In the genomic region with DNA sequence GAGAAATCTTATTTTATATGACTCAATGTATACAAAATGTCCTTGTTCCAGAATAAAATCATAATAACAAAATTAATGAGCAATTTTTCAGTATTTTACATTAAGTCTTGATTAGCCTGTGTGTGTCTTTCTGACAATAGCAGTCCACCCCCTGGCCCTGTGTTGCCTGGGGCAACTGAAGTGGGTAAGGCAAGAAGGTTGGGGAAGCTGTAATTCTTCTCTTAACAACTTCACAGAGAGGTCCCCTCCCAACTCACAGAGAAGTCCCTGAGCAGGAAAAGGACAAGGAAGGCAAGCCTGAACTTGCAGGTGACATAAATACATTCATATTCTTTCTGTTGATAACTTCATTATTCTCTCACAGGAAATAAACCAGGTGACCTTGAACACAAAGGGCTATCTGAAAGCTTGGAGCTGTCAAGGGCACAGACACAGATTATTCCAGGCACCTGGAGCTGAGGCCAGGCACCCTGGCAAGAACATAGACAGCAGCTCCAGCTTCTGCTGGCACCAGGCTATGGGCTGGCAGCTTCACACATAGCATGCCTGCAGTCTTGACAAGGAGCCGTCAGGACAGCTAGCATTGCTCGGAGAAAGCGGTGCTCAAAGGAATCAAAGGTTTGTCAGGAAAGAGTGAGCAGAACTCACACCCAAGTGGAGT, we compare ENCODE assay signal across 11 mouse cellular contexts.
DNase-seq lines count a peak whose midpoint lies in the region; ATAC-seq and TF ChIP-seq lines count a peak whose summit lies in the region.
"Had no signal": no experiment of that assay in that cellular context is flagged by ENCODE, and none has a peak within 500 bp of the region (broad histone marks: within the 10 kb centered on the region; RNA-seq: fewer than 3 reads in every experiment).

No protein-coding gene starts in this region.

- no peaks in the 10 kb centered on the region for H3K27me3 ChIP-seq in hindbrain, embryonic 15.5 days
- H3K27me3 ChIP-seq in hindbrain, embryonic 11.5 days (ENCODE audit: control insufficient read depth, insufficient read depth, low read length) = no peaks in the 10 kb centered on the region
- no peaks in the 10 kb centered on the region for H3K27me3 ChIP-seq in heart, embryonic 13.5 days (replicated peaks)
- H3K27me3 ChIP-seq in liver, postnatal 0 days (ENCODE audit: insufficient read depth, low read length) = no peaks in the 10 kb centered on the region

- TF ChIP-seq EP300 in liver, postnatal 0 days (IDR thresholded peaks at IDR 0.05; ENCODE audit: low read depth) = no peak

- no peak for DNase-seq in hindbrain, embryonic 11.5 days (ENCODE audit: low spot score)
- DNase-seq in R1 (ENCODE audit: low read depth, low spot score) = peak; percentile 3
- DNase-seq in brain, embryonic 14.5 days (ENCODE audit: low read depth) = peak; percentile 53
- no peak for DNase-seq in liver, postnatal 0 days
- DNase-seq in gastrocnemius, postnatal 10 days = no peak
- DNase-seq: kidney, adult 8-10 months; thymus, postnatal 36 days had no signal

- peaks cover 14% of the 10 kb centered on the region for H3K4me1 ChIP-seq in hindbrain, embryonic 15.5 days (replicated peaks)
- no peaks in the 10 kb centered on the region; the same call in 1 of the 2 replicates for H3K4me1 ChIP-seq in hindbrain, embryonic 11.5 days (replicated peaks; ENCODE audit: control insufficient read depth, insufficient read depth, low read length)
- H3K4me1 ChIP-seq in heart, embryonic 13.5 days = peaks cover 25% of the 10 kb centered on the region
- no peaks in the 10 kb centered on the region for H3K4me1 ChIP-seq in liver, postnatal 0 days (ENCODE audit: insufficient read depth)

- WGBS in hindbrain, embryonic 15.5 days = 66% methylated on average over 3 of the region's 3 CpGs
- 82% methylated on average over 3 of the region's 3 CpGs for WGBS in hindbrain, embryonic 11.5 days
- 42% methylated on average over 3 of the region's 3 CpGs for WGBS in heart, embryonic 13.5 days
- 75% methylated on average over 3 of the region's 3 CpGs for WGBS in liver, postnatal 0 days (ENCODE audit: insufficient replicate concordance)

- no peaks in the 10 kb centered on the region for H3K36me3 ChIP-seq in hindbrain, embryonic 15.5 days
- no peaks in the 10 kb centered on the region for H3K36me3 ChIP-seq in hindbrain, embryonic 11.5 days (ENCODE audit: control insufficient read depth, insufficient read depth, low read length)
- no peaks in the 10 kb centered on the region for H3K36me3 ChIP-seq in heart, embryonic 13.5 days
- H3K36me3 ChIP-seq in liver, postnatal 0 days (replicated peaks; ENCODE audit: insufficient read depth, low read length) = no peaks in the 10 kb centered on the region

- no peak overlapping the region for H3K9ac ChIP-seq in hindbrain, embryonic 15.5 days
- H3K9ac ChIP-seq in hindbrain, embryonic 11.5 days (ENCODE audit: low read depth, low read length) = no peak overlapping the region
- no peak overlapping the region for H3K9ac ChIP-seq in heart, embryonic 13.5 days
- H3K9ac ChIP-seq in liver, postnatal 0 days (replicated peaks) = no peak overlapping the region
- H3K9ac ChIP-seq: liver, embryonic 14.5 days had no signal

- TF ChIP-seq POLR2A in brain, embryonic 14.5 days (IDR thresholded peaks at IDR 0.05; ENCODE audit: borderline replicate concordance, extremely low read depth, insufficient read depth, insufficient read length, poor library complexity, severe bottlenecking) = no peak

- no peak overlapping the region for H3K4me3 ChIP-seq in hindbrain, embryonic 15.5 days
- no peak overlapping the region for H3K4me3 ChIP-seq in hindbrain, embryonic 11.5 days (ENCODE audit: low read depth, low read length)
- no peak overlapping the region for H3K4me3 ChIP-seq in heart, embryonic 13.5 days
- H3K4me3 ChIP-seq in liver, postnatal 0 days (ENCODE audit: low read depth, low read length) = no peak overlapping the region

- H3K4me2 ChIP-seq in hindbrain, embryonic 15.5 days = no peak overlapping the region
- H3K4me2 ChIP-seq in hindbrain, embryonic 11.5 days (replicated peaks; ENCODE audit: low read depth, low read length) = no peak overlapping the region
- no peak overlapping the region for H3K4me2 ChIP-seq in heart, embryonic 13.5 days
- no peak overlapping the region for H3K4me2 ChIP-seq in liver, postnatal 0 days (ENCODE audit: low read depth, low read length)

- H3K9me3 ChIP-seq in hindbrain, embryonic 15.5 days = no peaks in the 10 kb centered on the region
- H3K9me3 ChIP-seq in hindbrain, embryonic 11.5 days (ENCODE audit: control insufficient read depth, low read length) = no peaks in the 10 kb centered on the region
- no peaks in the 10 kb centered on the region for H3K9me3 ChIP-seq in heart, embryonic 13.5 days
- no peaks in the 10 kb centered on the region for H3K9me3 ChIP-seq in liver, postnatal 0 days (ENCODE audit: low read length)

- ATAC-seq in hindbrain, embryonic 15.5 days (ENCODE audit: low FRiP score, low read depth) = 0 out of 2 replicates have a peak, but pooled peaks have one; percentile 59
- ATAC-seq in hindbrain, embryonic 11.5 days (ENCODE audit: low FRiP score) = no peak
- no peak for ATAC-seq in heart, embryonic 13.5 days (ENCODE audit: extremely low read depth, insufficient number of reproducible peaks, low FRiP score, low TSS enrichment)
- no peak for ATAC-seq in liver, postnatal 0 days
- no peak for ATAC-seq in megakaryocyte, adult 5-6 weeks (ENCODE audit: poor library complexity, severe bottlenecking)

- H3K27ac ChIP-seq in hindbrain, embryonic 15.5 days (replicated peaks) = no peak overlapping the region
- H3K27ac ChIP-seq in hindbrain, embryonic 11.5 days (ENCODE audit: low read depth, low read length) = no peak overlapping the region
- H3K27ac ChIP-seq in heart, embryonic 13.5 days (replicated peaks) = peak overlapping the region; percentile 39; the same call in 1 of the 2 replicates
- no peak overlapping the region for H3K27ac ChIP-seq in liver, postnatal 0 days (ENCODE audit: low read depth)
- H3K27ac ChIP-seq: liver, embryonic 14.5 days had no signal

- no peak for TF ChIP-seq CTCF in brain, embryonic 14.5 days (IDR thresholded peaks at IDR 0.05; ENCODE audit: borderline replicate concordance, extremely low read depth, insufficient read depth, insufficient read length)
- no peak for TF ChIP-seq CTCF in liver, postnatal 0 days (IDR thresholded peaks at IDR 0.05; ENCODE audit: low read depth)

Comparison
In these comparisons a context has a peak if more than half of its experiments do, and no peak if none do; other contexts are left out.
1. DNase-seq: peak in R1 (single experiment) and brain, embryonic 14.5 days (single experiment); none in hindbrain, embryonic 11.5 days (single experiment), liver, postnatal 0 days (single experiment) and gastrocnemius, postnatal 10 days (single experiment).